Mouse (Mus musculus): ENCODE results near the gene Gm11236.
"Not testable (repeated sequence)": the region's sequence is repeated elsewhere in the genome, so short reads cannot be mapped to it uniquely, and the experiment has no call there.

The Gm11236 gene

DNA sequence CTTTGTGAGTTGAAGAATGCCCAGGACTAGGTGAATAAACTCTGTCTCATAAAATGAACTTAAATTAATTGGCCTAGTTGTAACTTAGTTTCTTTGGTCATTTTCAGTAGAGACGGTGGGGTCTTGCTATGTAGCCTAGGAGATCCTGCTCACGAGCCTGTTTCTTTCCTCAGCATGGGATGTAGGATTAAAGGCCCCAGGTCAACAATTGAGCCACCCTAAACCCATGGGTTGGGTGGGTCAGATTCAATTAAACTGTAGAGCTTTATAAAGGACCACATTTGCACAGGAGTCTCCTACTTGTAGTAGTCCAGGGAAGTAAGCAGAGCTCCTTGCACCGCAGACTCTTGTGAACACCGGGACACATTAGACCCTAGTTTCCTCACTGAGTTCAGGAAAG lies at the start of gene Gm11236:
Gene Gm11236, plus strand, starts transcription at position 301 of the 400 bp plus-strand sequence.
- DNase-seq (ENCODE audit: low spot score in 2 of 2) = not testable (repeated sequence)

DNA sequence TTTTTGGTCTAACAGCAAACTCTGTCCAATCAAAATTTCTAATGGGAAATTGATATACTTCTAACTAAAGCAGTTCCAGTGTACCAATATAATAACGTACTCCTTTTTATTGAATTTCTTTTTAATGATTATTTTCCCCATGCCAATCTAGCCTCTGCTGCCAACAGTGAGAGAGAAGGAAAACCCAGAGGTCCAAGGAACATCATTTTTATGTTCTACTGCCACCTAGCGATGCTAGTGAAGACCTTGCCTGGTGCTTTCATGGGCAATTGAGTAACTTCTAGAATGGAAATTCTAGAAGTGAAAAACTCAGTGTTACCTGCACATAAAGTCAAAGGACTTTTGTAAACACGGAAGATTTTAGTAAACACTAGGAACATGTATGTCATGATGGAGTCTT lies 38.7 kb upstream of the Gm11236 start:
- DNase-seq (ENCODE audit: low spot score in 2 of 2) = no peak

DNA sequence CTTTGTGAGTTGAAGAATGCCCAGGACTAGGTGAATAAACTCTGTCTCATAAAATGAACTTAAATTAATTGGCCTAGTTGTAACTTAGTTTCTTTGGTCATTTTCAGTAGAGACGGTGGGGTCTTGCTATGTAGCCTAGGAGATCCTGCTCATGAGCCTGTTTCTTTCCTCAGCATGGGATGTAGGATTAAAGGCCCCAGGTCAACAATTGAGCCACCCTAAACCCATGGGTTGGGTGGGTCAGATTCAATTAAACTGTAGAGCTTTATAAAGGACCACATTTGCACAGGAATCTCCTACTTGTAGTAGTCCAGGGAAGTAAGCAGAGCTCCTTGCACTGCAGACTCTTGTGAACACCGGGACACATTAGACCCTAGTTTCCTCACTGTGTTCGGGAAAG lies 30.3 kb upstream of the Gm11236 start, which contains the start of gene Gm11238:
Gene Gm11238, plus strand, starts transcription at position 301 of the 400 bp plus-strand sequence.
- not testable (repeated sequence) for DNase-seq (ENCODE audit: low spot score in 2 of 2)

GRCm38 (mm10) chr4:73622684-73623083 lies 15.2 kb upstream of the Gm11236 start, which contains the start of gene Gm11237:
Gene Gm11237, plus strand, starts transcription at chr4:73622984.
- DNase-seq (ENCODE audit: low spot score in 2 of 2) = not testable (repeated sequence)

- peak in 1 of 2 experiments; percentile 3 for DNase-seq (ENCODE audit: low spot score in 2 of 2)
These were observed 23.9 kb downstream of the Gm11236 start for GRCm38 (mm10) chr4:73661864-73662263.

- not testable (repeated sequence) for DNase-seq (ENCODE audit: low spot score in 2 of 2)
These were observed 30.1 kb downstream of the Gm11236 start, which contains the start of gene Gm11239 for GRCm38 (mm10) chr4:73668054-73668453. Gene Gm11239, plus strand, starts transcription at chr4:73668354.

DNA sequence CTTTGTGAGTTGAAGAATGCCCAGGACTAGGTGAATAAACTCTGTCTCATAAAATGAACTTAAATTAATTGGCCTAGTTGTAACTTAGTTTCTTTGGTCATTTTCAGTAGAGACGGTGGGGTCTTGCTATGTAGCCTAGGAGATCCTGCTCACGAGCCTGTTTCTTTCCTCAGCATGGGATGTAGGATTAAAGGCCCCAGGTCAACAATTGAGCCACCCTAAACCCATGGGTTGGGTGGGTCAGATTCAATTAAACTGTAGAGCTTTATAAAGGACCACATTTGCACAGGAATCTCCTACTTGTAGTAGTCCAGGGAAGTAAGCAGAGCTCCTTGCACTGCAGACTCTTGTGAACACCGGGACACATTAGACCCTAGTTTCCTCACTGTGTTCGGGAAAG lies 45.3 kb downstream of the Gm11236 start, which contains the start of gene Gm428:
Gene Gm428, plus strand, starts transcription at position 301 of the 400 bp plus-strand sequence.
- DNase-seq (ENCODE audit: low spot score in 2 of 2) = not testable (repeated sequence)
